Mouse (Mus musculus): ENCODE results near the gene Csnk2a1. TPM values are rescaled to one million over a fixed set of nuclear protein-coding genes. Genes with fewer than 3 reads are reported as not detected.

Csnk2a1 gene
- polyA plus RNA-seq, 1 experiment from 2014 or later = 75.7 TPM

GRCm38 (mm10) chr2:152302862-152303261 is 76.2 kb downstream of the Csnk2a1 start:
- no peak for ATAC-seq (replicated peaks; ENCODE audit: extremely low read depth, insufficient read depth, low FRiP score)
- no peaks in the 10 kb centered on the region for H3K27me3 ChIP-seq (ENCODE audit: control insufficient read depth, insufficient read depth, low read length)
- H3K4me1 ChIP-seq (ENCODE audit: control insufficient read depth, insufficient read depth, low read length) = peaks cover 1% of the 10 kb centered on the region; the same call in 1 of the 2 replicates
- H3K4me3 ChIP-seq (ENCODE audit: low read length) = no peak overlapping the region
- no peak overlapping the region for H3K27ac ChIP-seq (ENCODE audit: low read length)
- H3K36me3 ChIP-seq (ENCODE audit: control insufficient read depth, insufficient read depth) = peaks cover 44% of the 10 kb centered on the region
- H3K9me3 ChIP-seq (replicated peaks; ENCODE audit: control insufficient read depth, low read length) = no peaks in the 10 kb centered on the region
- WGBS = 87% methylated on average over 2 of the region's 2 CpGs
- H3K4me2 ChIP-seq (ENCODE audit: low read depth, low read length) = no peak overlapping the region
- no peak overlapping the region for H3K9ac ChIP-seq (ENCODE audit: low read length)

GRCm38 (mm10) chr2:152303781-152304180 is 77.1 kb downstream of the Csnk2a1 start:
- peaks cover 53% of the 10 kb centered on the region for H3K36me3 ChIP-seq (ENCODE audit: control insufficient read depth, insufficient read depth)
- ATAC-seq (replicated peaks; ENCODE audit: extremely low read depth, insufficient read depth, low FRiP score) = no peak
- H3K4me3 ChIP-seq (ENCODE audit: low read length) = no peak overlapping the region
- H3K9me3 ChIP-seq (replicated peaks; ENCODE audit: control insufficient read depth, low read length) = no peaks in the 10 kb centered on the region
- no peaks in the 10 kb centered on the region for H3K4me1 ChIP-seq (ENCODE audit: control insufficient read depth, insufficient read depth, low read length)
- no peak overlapping the region for H3K4me2 ChIP-seq (ENCODE audit: low read depth, low read length)
- no peak overlapping the region for H3K27ac ChIP-seq (ENCODE audit: low read length)
- H3K9ac ChIP-seq (ENCODE audit: low read length) = no peak overlapping the region
- WGBS = 71% methylated on average over 5 of the region's 5 CpGs
- no peaks in the 10 kb centered on the region for H3K27me3 ChIP-seq (ENCODE audit: control insufficient read depth, insufficient read depth, low read length)

DNA sequence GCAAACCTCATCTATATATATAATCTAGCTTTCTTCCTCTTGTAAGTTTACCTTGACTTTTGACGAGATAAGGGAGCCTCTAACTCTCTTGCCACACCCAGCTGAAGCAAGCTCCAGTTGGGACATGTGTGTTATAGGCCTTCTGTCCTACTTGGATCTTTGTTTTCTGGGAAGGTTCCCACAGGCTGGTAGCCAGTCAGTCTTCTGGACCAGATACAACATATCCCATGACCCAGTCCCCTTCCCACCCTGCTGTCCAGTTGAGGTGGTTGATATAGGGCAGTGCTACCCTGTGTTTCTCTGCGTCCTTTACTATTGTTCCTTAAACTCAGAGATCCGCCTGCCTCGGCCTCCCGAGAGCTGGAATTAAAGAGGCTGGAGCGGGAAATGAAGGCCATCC is 78.8 kb downstream of the Csnk2a1 start:
- Histone ChIP-seq H3K4me3 (ENCODE audit: low read length) (no peak overlapping the region), H3K9ac (ENCODE audit: low read length) (no peak overlapping the region), H3K4me1 (ENCODE audit: control insufficient read depth, insufficient read depth, low read length) (no peaks in the 10 kb centered on the region), H3K9me3 (replicated peaks; ENCODE audit: control insufficient read depth, low read length) (no peaks in the 10 kb centered on the region), H3K27ac (ENCODE audit: low read length) (no peak overlapping the region), H3K36me3 (ENCODE audit: control insufficient read depth, insufficient read depth) (peaks cover 65% of the 10 kb centered on the region), H3K4me2 (ENCODE audit: low read depth, low read length) (no peak overlapping the region), H3K27me3 (ENCODE audit: control insufficient read depth, insufficient read depth, low read length) (no peaks in the 10 kb centered on the region)
- ATAC-seq (replicated peaks; ENCODE audit: extremely low read depth, insufficient read depth, low FRiP score) = no peak
- 95% methylated on average over 6 of the region's 6 CpGs for WGBS

GRCm38 (mm10) chr2:152307186-152307585 is 80.5 kb downstream of the Csnk2a1 start:
- H3K36me3 ChIP-seq (ENCODE audit: control insufficient read depth, insufficient read depth) = peaks cover 78% of the 10 kb centered on the region
- no peak overlapping the region for H3K27ac ChIP-seq (ENCODE audit: low read length)
- no peaks in the 10 kb centered on the region for H3K4me1 ChIP-seq (ENCODE audit: control insufficient read depth, insufficient read depth, low read length)
- no peak overlapping the region for H3K4me2 ChIP-seq (ENCODE audit: low read depth, low read length)
- no peaks in the 10 kb centered on the region for H3K9me3 ChIP-seq (replicated peaks; ENCODE audit: control insufficient read depth, low read length)
- no peaks in the 10 kb centered on the region for H3K27me3 ChIP-seq (ENCODE audit: control insufficient read depth, insufficient read depth, low read length)
- WGBS = 84% methylated on average over 3 of the region's 3 CpGs
- H3K4me3 ChIP-seq (ENCODE audit: low read length) = no peak overlapping the region
- ATAC-seq (replicated peaks; ENCODE audit: extremely low read depth, insufficient read depth, low FRiP score) = no peak
- H3K9ac ChIP-seq (ENCODE audit: low read length) = no peak overlapping the region

DNA sequence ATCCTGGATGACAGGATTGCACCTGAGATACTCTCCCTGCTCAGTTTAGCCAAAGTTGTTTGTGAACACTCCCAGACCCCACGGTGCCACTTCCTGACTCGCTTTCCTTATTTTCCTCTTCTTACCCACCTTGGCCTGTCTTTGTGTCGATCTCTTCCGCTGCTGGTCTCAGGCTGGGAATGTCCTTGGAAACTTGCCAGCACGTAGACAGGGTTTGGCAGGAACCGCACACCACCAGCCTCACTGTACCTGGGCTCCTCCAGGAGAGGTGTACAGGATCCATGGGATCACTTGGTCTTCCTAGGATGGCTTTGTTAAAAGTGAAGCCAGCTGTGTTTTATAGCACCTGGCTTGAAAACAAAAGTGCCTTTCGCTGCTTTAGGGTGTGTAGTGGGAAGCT is 86.4 kb downstream of the Csnk2a1 start:
- Histone ChIP-seq H3K9ac (ENCODE audit: low read length) (no peak overlapping the region), H3K36me3 (ENCODE audit: control insufficient read depth, insufficient read depth) (peaks cover 70% of the 10 kb centered on the region), H3K4me1 (ENCODE audit: control insufficient read depth, insufficient read depth, low read length) (peaks cover 5% of the 10 kb centered on the region; the same call in 1 of the 2 replicates), H3K4me2 (ENCODE audit: low read depth, low read length) (no peak overlapping the region), H3K9me3 (replicated peaks; ENCODE audit: control insufficient read depth, low read length) (no peaks in the 10 kb centered on the region), H3K27me3 (ENCODE audit: control insufficient read depth, insufficient read depth, low read length) (no peaks in the 10 kb centered on the region), H3K27ac (ENCODE audit: low read length) (no peak overlapping the region), H3K4me3 (ENCODE audit: low read length) (no peak overlapping the region)
- 55% methylated on average over 7 of the region's 7 CpGs for WGBS
- ATAC-seq (replicated peaks; ENCODE audit: extremely low read depth, insufficient read depth, low FRiP score) = 0 out of 2 replicates have a peak, but pooled peaks have one; percentile 12

DNA sequence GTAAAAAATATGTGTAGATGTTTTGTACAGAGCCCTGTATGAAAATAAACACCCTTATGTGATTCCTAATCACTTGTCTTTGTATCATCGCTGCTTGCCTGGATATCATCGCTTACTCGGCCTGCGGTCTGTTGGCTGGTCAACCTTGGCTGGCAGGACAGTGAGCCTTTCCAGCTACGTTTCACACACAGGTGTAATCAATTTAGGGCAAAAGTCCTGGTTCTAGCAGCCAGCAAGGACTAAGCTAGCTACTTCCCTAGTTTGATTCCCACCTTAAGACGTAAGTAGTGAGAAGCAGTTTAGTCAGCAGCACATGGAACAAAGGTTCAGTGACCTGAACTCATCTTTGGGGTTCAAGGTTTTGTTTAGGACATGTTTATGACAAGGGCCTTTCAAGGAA is 87.3 kb downstream of the Csnk2a1 start:
- H3K9ac ChIP-seq (ENCODE audit: low read length) = no peak overlapping the region
- H3K36me3 ChIP-seq (ENCODE audit: control insufficient read depth, insufficient read depth) = peaks cover 70% of the 10 kb centered on the region
- H3K27me3 ChIP-seq (ENCODE audit: control insufficient read depth, insufficient read depth, low read length) = no peaks in the 10 kb centered on the region
- no peak overlapping the region for H3K4me2 ChIP-seq (ENCODE audit: low read depth, low read length)
- no peaks in the 10 kb centered on the region for H3K9me3 ChIP-seq (replicated peaks; ENCODE audit: control insufficient read depth, low read length)
- no peak for ATAC-seq (replicated peaks; ENCODE audit: extremely low read depth, insufficient read depth, low FRiP score)
- no peak overlapping the region for H3K4me3 ChIP-seq (ENCODE audit: low read length)
- 83% methylated on average over 6 of the region's 6 CpGs for WGBS
- peaks cover 5% of the 10 kb centered on the region; the same call in 1 of the 2 replicates for H3K4me1 ChIP-seq (ENCODE audit: control insufficient read depth, insufficient read depth, low read length)
- no peak overlapping the region for H3K27ac ChIP-seq (ENCODE audit: low read length)

GRCm38 (mm10) chr2:152317054-152317453 is 90.4 kb downstream of the Csnk2a1 start:
- no peak overlapping the region for H3K9ac ChIP-seq (ENCODE audit: low read length)
- no peak overlapping the region for H3K4me3 ChIP-seq (ENCODE audit: low read length)
- no peak for ATAC-seq (replicated peaks; ENCODE audit: extremely low read depth, insufficient read depth, low FRiP score)
- H3K9me3 ChIP-seq (replicated peaks; ENCODE audit: control insufficient read depth, low read length) = no peaks in the 10 kb centered on the region
- no peak overlapping the region for H3K4me2 ChIP-seq (ENCODE audit: low read depth, low read length)
- WGBS = 73% methylated on average over 6 of the region's 6 CpGs
- H3K36me3 ChIP-seq (ENCODE audit: control insufficient read depth, insufficient read depth) = peaks cover 69% of the 10 kb centered on the region
- peaks cover 5% of the 10 kb centered on the region; the same call in 1 of the 2 replicates for H3K4me1 ChIP-seq (ENCODE audit: control insufficient read depth, insufficient read depth, low read length)
- H3K27me3 ChIP-seq (ENCODE audit: control insufficient read depth, insufficient read depth, low read length) = no peaks in the 10 kb centered on the region
- no peak overlapping the region for H3K27ac ChIP-seq (ENCODE audit: low read length)

DNA sequence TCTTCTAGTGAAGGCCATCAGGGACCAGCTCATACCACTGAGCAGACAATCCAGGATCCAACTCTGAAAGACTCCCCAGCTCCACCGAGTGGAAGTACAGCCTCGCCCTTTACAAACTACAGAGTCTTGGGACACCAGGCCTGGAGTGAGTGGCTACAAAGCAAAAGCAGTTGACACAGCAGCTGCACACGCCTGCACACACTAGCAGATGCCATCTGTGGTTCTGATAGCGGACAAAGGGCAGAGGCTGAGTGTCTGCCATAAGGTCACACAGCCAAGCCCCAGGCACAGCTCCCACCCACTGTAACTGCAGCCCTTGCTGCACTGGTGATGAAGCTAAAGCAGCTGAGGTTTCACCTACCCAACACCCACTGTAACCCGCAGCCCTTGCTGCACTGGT is 94.9 kb downstream of the Csnk2a1 start:
- Histone ChIP-seq H3K9ac (ENCODE audit: low read length) (no peak overlapping the region), H3K4me3 (ENCODE audit: low read length) (no peak overlapping the region), H3K9me3 (replicated peaks; ENCODE audit: control insufficient read depth, low read length) (no peaks in the 10 kb centered on the region), H3K27me3 (ENCODE audit: control insufficient read depth, insufficient read depth, low read length) (no peaks in the 10 kb centered on the region), H3K27ac (ENCODE audit: low read length) (no peak overlapping the region), H3K36me3 (ENCODE audit: control insufficient read depth, insufficient read depth) (peaks cover 68% of the 10 kb centered on the region), H3K4me1 (ENCODE audit: control insufficient read depth, insufficient read depth, low read length) (no peaks in the 10 kb centered on the region), H3K4me2 (ENCODE audit: low read depth, low read length) (no peak overlapping the region)
- WGBS = 89% methylated on average over 5 of the region's 5 CpGs
- no peak for ATAC-seq (replicated peaks; ENCODE audit: extremely low read depth, insufficient read depth, low FRiP score)

- no peak overlapping the region for H3K4me3 ChIP-seq (ENCODE audit: low read length)
- no peak overlapping the region for H3K4me2 ChIP-seq (ENCODE audit: low read depth, low read length)
- no peaks in the 10 kb centered on the region for H3K4me1 ChIP-seq (ENCODE audit: control insufficient read depth, insufficient read depth, low read length)
- H3K36me3 ChIP-seq (ENCODE audit: control insufficient read depth, insufficient read depth) = peaks cover 68% of the 10 kb centered on the region
- no peak overlapping the region for H3K9ac ChIP-seq (ENCODE audit: low read length)
- H3K9me3 ChIP-seq (replicated peaks; ENCODE audit: control insufficient read depth, low read length) = no peaks in the 10 kb centered on the region
- ATAC-seq (replicated peaks; ENCODE audit: extremely low read depth, insufficient read depth, low FRiP score) = no peak
- H3K27me3 ChIP-seq (ENCODE audit: control insufficient read depth, insufficient read depth, low read length) = no peaks in the 10 kb centered on the region
- 86% methylated on average over 6 of the region's 6 CpGs for WGBS
- no peak overlapping the region for H3K27ac ChIP-seq (ENCODE audit: low read length)
Measured at GRCm38 (mm10) chr2:152322198-152322597, 95.6 kb downstream of the Csnk2a1 start.
